Mouse (Mus musculus): Measurements from ENCODE around the gene Adamtsl1.

GRCm38 (mm10) chr4:86224875-86225274 is 710.9 kb downstream of the Adamtsl1 start:
- TF ChIP-seq CTCF (IDR thresholded peaks at IDR 0.05; ENCODE audit: control insufficient read depth, insufficient read depth, insufficient read length): no peak
- no peak for TF ChIP-seq USF1 (IDR thresholded peaks at IDR 0.05; ENCODE audit: low read depth)
- no peak for TF ChIP-seq MAX (IDR thresholded peaks at IDR 0.05)
- TF ChIP-seq MYOG (IDR thresholded peaks at IDR 0.05; ENCODE audit: control insufficient read depth, extremely low read depth, insufficient read length): no peak
- TF ChIP-seq CEBPB (IDR thresholded peaks at IDR 0.05; ENCODE audit: low read depth): no peak
- TF ChIP-seq MYOD1 (IDR thresholded peaks at IDR 0.05; ENCODE audit: control insufficient read depth, insufficient read length, low read depth): no peak
